Mouse (Mus musculus): ENCODE results near the gene Anp32e. TPM values are rescaled to one million over a fixed set of nuclear protein-coding genes. Genes with fewer than 3 reads are reported as not detected.
"Not testable (repeated sequence)": the region's sequence is repeated elsewhere in the genome, so short reads cannot be mapped to it uniquely, and the experiment has no call there.

The Anp32e gene
- total RNA-seq, 2 experiments from 2014 or later, result 78.9 to 80.6 TPM

DNA sequence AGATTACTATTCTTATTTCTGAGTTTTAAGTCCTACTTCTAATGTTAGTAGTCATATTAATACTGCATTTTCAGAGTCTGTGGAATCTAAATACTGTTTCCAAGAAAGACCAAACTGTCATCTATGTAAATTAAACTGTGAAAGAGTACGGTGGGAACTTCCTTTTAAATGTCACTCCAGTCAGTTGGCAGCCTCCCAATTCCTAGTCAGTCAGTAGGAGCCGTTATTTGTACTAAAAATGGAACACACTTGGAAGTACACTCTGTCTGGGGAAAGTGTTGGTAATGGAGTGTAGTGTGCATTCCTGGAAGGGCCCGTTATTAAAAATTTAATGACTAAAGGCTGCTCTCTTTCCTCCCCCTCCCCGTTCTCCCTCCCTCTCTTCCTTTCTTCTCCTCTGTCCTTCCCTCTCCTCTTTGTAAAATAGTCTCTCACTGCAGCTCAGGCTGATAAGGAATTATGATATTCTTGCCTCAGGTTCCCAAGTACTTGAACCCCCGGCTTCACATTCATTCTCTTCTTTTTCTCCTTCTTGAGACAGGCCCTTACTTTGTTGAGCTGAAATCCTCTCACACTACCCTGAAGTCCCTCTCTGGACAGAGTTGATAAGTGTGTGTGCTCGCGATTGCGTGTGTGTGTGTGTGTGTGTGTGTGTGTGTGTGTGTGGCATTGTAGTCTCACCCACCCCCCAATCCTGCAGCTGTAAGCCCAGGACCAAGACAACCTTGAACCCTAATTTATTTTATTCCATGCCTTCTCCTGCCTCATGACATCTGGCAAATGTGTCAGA is 28.5 kb downstream of the Anp32e start:
- H3K27ac ChIP-seq, result no peak overlapping the region
- peak; percentile 57 to 73 for DNase-seq (ENCODE audit: low spot score in 2 of 2)
- no peak overlapping the region for H3K4me3 ChIP-seq
- no peak for TF ChIP-seq CTCF (conservative IDR thresholded peaks at IDR 0.05)

DNA sequence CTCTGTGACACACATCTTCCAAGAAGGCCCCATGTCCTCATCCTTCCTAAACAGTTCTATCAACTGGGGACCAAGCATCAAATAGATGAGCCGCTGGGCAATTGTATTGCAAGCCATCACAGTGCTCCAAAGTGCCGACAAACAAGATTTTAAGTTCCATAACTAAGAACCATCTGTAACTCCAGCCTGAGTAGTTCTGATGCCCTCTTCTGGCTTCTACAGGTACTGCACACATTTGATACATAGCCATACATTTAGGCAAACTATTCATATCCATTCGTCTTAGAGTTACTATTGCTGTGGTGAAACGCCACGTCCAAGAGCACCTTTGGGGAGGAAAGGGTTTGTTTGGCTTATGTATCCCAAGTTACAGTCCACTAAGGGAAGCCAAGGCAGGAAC is 30.0 kb downstream of the Anp32e start:
- DNase-seq (ENCODE audit: low spot score in 2 of 2), result no peak
- peak; percentile 68 for TF ChIP-seq CTCF (conservative IDR thresholded peaks at IDR 0.05)
- no peak overlapping the region for H3K4me3 ChIP-seq
- H3K27ac ChIP-seq, result no peak overlapping the region

DNA sequence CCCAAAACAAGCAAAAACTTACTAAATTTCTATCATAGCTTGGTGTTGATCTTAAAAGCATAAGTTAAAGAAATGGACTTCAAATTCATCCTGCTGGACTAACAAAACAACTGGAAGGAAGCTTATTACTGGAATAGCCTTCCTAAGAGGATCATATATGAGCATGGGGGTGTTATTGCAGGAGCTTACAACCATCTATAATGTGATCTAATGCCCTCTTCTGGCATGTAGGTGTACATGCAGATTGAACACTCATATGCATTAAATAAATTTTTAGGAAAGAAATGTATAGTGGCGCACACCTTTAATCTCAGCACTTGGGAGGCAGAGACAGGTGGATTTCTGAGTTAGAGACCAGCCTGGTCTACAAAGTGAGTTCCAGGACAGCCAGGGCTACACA is 30.8 kb downstream of the Anp32e start:
- DNase-seq (ENCODE audit: low spot score in 2 of 2), result no peak
- peak; percentile 47 for TF ChIP-seq CTCF (conservative IDR thresholded peaks at IDR 0.05)
- H3K27ac ChIP-seq, result no peak overlapping the region
- no peak overlapping the region for H3K4me3 ChIP-seq

GRCm38 (mm10) chr3:95962182-95962581 is 33.1 kb downstream of the Anp32e start:
- H3K4me3 ChIP-seq; H3K27ac ChIP-seq; DNase-seq (ENCODE audit: low spot score in 2 of 2): not testable (repeated sequence)

- Histone ChIP-seq H3K27ac (no peak overlapping the region), H3K4me3 (no peak overlapping the region)
- no peak for DNase-seq (ENCODE audit: low spot score in 2 of 2)
- no peak for TF ChIP-seq CTCF (conservative IDR thresholded peaks at IDR 0.05)
Measured at GRCm38 (mm10) chr3:95963230-95963629, 34.2 kb downstream of the Anp32e start.

DNA sequence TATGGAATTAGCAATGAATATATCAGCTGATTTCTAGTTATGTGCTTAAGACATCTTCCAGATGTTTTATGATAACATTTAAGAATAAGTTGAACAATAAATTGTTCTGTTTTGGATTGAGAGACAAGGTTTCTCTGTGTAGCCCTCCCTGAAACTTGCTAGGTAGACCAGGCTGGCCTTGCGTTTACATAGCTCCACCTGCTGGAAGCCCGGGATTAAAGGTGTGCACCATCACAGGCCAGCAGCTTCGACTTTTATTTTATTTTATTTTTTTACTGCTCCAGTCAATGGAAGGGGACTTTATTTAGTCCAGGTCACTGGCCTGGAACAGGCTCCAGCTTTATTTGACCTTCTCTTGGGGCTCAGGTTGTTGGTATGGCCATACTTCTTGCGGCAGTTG is 34.6 kb downstream of the Anp32e start:
- peak; percentile 76 for TF ChIP-seq CTCF (conservative IDR thresholded peaks at IDR 0.05)
- DNase-seq (ENCODE audit: low spot score in 2 of 2), result no peak
- no peak overlapping the region for H3K27ac ChIP-seq
- no peak overlapping the region for H3K4me3 ChIP-seq

DNA sequence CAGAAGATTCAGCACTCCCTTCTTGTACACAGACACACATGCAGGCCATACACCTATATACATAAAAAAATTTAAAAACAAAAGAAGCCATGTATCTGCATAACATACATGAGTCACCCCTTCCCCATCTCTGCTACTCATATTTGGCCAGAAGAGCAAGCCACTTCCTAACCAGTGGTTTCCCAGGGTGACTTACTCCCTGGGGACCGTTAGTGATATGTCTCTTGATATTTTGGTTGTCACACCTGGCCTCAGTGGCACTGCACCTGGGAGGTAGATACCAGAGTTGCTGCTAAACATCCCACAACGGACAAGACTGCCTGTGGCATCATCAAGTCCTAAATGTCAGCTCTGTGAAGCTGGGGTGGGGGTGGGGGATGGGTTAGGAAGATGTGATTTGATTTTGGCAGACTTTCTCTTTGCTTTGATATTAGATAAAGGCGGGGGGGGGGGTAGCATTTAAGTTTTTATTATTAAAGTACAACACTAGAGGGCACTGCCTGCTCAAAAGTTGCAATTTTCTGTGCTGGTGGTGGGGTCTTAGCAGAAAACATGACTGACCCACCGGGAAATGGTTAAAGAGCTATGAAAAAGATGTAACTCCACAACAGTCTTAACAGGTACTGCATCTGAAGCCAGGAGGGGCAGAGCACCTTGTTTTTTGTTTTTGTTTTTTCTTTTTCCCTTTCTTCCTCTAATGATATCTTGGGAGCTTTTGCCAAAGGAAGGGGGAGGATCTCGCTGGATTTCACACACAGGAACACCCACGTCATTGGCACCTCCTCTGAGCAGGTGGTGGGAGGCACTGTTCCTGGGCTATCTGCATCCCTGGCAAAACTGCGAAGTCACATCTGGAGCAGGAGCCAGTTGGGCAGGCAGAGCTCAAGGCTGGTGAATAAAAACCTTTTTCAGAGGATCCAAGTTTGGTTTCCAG is 36.7 kb downstream of the Anp32e start:
- Histone ChIP-seq H3K4me3 (peak overlapping the region; percentile 10), H3K27ac (no peak overlapping the region; the same call in 1 of the 2 replicates)
- TF ChIP-seq CTCF (conservative IDR thresholded peaks at IDR 0.05), result peak; percentile 81
- no peak for DNase-seq (ENCODE audit: low spot score in 2 of 2)

GRCm38 (mm10) chr3:95969277-95969676 is 40.2 kb downstream of the Anp32e start:
- TF ChIP-seq CTCF (conservative IDR thresholded peaks at IDR 0.05), result no peak
- Histone ChIP-seq H3K4me3 (no peak overlapping the region), H3K27ac (no peak overlapping the region)
- DNase-seq (ENCODE audit: low spot score in 2 of 2), result no peak

- not testable (repeated sequence) for H3K27ac ChIP-seq; H3K4me3 ChIP-seq; DNase-seq (ENCODE audit: low spot score in 2 of 2)
- peak; percentile 2; the same call in 1 of the 2 replicates for TF ChIP-seq CTCF (conservative IDR thresholded peaks at IDR 0.05)
Measured at GRCm38 (mm10) chr3:95970661-95971060, 41.6 kb downstream of the Anp32e start.

DNA sequence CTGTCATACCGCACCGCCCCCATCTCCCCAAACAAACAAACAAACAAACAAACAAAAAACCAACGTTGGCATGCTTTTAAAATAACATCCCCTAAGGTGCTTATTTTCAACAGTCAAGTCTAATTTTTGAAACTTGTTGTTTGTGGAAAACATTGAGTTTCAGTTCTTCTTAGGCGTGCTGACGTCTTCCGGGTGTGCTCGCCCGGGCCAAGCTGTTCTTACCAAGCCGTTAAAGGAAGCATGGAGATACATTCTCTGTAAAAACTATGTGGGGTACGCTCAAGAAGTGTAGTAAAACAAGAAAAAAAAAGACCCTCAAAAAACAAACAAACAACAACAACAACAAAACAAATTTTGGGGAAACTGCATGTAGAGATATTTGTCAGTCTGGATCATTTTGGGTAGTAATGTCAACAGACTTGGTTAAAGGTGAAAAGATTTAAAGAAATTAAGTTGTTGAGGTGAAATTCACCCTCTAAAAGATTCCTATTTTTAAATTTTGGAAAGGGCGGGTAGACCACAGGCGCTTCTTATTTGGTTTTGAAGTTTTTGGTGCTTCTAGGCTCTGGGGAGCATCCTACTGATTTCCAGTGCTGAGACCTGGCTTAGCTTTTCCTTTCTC is 43.3 kb downstream of the Anp32e start:
- DNase-seq (ENCODE audit: low spot score in 2 of 2), result no peak
- Histone ChIP-seq H3K4me3 (peak overlapping the region; percentile 26), H3K27ac (peak overlapping the region; percentile 78)
- no peak for TF ChIP-seq CTCF (conservative IDR thresholded peaks at IDR 0.05)

DNA sequence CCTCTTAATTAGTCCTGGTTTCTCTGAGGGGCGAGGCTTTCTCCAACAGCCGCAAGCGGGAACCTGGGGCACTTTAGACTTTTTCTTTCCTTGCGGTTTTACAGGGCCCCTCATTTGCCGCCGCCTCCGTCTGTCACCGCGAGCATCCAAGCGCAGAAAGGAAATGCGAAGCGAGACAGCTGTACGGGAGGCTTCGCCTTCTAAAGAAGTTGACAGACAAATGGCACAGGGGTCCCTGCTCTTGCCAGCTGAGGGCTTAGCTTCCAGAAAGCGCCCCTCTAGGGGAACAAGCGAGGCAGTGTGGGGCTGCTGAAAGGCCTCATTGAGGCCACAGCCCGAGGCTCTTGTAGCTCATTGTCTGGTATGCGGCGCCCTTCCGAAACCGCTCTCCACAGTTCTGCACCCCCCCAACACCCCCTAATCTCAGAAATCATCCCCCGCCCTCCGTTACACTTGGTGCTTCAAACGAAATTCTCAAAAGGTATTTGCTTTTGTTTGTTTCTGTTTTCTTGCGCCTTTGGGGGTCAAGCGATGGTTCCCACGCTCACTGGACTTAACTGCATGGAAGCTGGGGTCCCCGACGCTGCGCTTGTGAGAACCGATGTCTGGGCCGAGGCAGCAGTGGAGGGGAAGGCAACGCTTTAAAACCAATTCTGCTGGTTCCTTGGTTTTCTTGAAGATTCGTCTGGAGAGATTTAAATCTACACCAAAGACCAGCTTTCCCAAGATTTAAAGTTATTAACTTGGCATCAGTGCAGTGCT is 44.0 kb downstream of the Anp32e start:
- H3K27ac ChIP-seq, result peak overlapping the region; percentile 78
- peak overlapping the region; percentile 26 for H3K4me3 ChIP-seq
- no peak for TF ChIP-seq CTCF (conservative IDR thresholded peaks at IDR 0.05)
- DNase-seq (ENCODE audit: low spot score in 2 of 2), result no peak

DNA sequence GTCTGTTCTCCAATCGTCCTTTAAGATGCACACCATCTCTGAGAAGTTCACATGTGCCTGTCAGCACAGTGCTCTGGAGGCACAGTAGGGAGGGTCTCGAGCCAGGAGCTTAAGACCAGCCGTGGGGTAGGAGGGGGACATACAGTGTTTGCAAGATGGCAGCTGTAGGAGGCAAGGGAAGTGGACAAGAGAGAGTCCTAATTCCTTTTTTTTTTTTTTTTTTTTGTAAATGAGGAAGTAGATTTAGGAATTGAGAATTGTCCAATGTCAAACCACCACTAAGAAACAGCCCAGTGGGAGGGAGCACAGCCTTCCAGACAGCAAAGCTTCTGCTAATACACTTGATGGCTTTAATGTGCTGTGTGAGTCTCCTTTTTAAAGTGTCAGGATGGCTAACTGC is 48.0 kb downstream of the Anp32e start:
- H3K27ac ChIP-seq, result peak overlapping the region; percentile 32; the same call in 1 of the 2 replicates
- DNase-seq (ENCODE audit: low spot score in 2 of 2), result no peak
- H3K4me3 ChIP-seq, result no peak overlapping the region
- no peak for TF ChIP-seq CTCF (conservative IDR thresholded peaks at IDR 0.05)

GRCm38 (mm10) chr3:95977587-95977986 is 48.5 kb downstream of the Anp32e start:
- DNase-seq (ENCODE audit: low spot score in 2 of 2); H3K27ac ChIP-seq; H3K4me3 ChIP-seq: not testable (repeated sequence)
